Mouse (Mus musculus) midbrain, embryonic 15.5 days (tissue): ENCODE measurements around the gene Crybg2. TPM values are rescaled to one million over a fixed set of nuclear protein-coding genes. Genes with fewer than 3 reads are reported as not detected.

ENCODE experiments used
- ATAC-seq: fragments of 200-750 bp; cut with Nextera tagmentation; replicated peaks from 2 replicates; pipeline ENCODE4 v1.8.0; 2017; ENCODE audit warnings: moderate TSS enrichment
- H3K27ac ChIP-seq: fragments of 300-500 bp; sonication (generic); 2 replicates; pipeline ENCODE4 v1.5.1; 2015; ENCODE audit warnings: mild to moderate bottlenecking, inconsistent platforms
- H3K27me3 ChIP-seq: fragments of 300-500 bp; sonication (generic); replicated peaks from 2 replicates; pipeline ENCODE4 v1.6.1; 2015; ENCODE audit warnings: inconsistent platforms
- H3K36me3 ChIP-seq: fragments of 300-500 bp; sonication (generic); replicated peaks from 2 replicates; pipeline ENCODE4 v1.6.1; 2015; ENCODE audit warnings: inconsistent platforms
- H3K4me1 ChIP-seq: fragments of 300-500 bp; sonication (generic); 2 replicates; pipeline ENCODE4 v1.6.1; 2015; ENCODE audit warnings: inconsistent platforms
- H3K4me2 ChIP-seq: fragments of 300-500 bp; sonication (generic); 2 replicates; pipeline ENCODE4 v1.6.1; 2015; ENCODE audit warnings: inconsistent platforms, mild to moderate bottlenecking, moderate library complexity
- H3K4me3 ChIP-seq: fragments of 300-500 bp; sonication (generic); 2 replicates; pipeline ENCODE4 v1.5.1; 2015; ENCODE audit warnings: mild to moderate bottlenecking, inconsistent platforms
- H3K9ac ChIP-seq: fragments of 300-500 bp; sonication (generic); 2 replicates; pipeline ENCODE4 v1.6.1; 2015; ENCODE audit warnings: mild to moderate bottlenecking, inconsistent platforms
- H3K9me3 ChIP-seq: fragments of 300-500 bp; sonication (generic); 2 replicates; pipeline ENCODE4 v1.6.1; 2016; ENCODE audit warnings: inconsistent platforms
- WGBS: fragments of 180-500 bp; shearing (Covaris S2); methylation state at CpG from one replicate; pipeline ENCODE4 v1.1.7; 2015; ENCODE audit warnings: mixed read lengths; 5-methylcytosine and 5-hydroxymethylcytosine counted together
- polyA plus RNA-seq: library from polyadenylated mRNA; unstranded; fragments of >200 nt; fragmentation: Nextera tagmentation; extraction: Ambion mirVana; gene quantifications from 2 replicates; pipeline ENCODE4 v1.2.1, GENCODE M21; 2015

Gene Crybg2
- polyA plus RNA-seq, 1 experiment from 2014 or later = 4.2 TPM

- peak; percentile 94 for ATAC-seq
- WGBS = under 1% methylated on average over 50 of the region's 50 CpGs
Observed at GRCm38 (mm10) chr4:134128221-134128982, 67.8 kb downstream of the Crybg2 start, which contains the start of gene Sh3bgrl3. Gene Sh3bgrl3 (minus strand): TSS chr4:134128789.

GRCm38 (mm10) chr4:134128983-134129362 is 68.4 kb downstream of the Crybg2 start:
- H3K27ac ChIP-seq = peak overlapping the region; percentile 80
- no peaks in the 10 kb centered on the region for H3K27me3 ChIP-seq
- 6% methylated on average over 14 of the region's 14 CpGs for WGBS
- H3K4me3 ChIP-seq = peak overlapping the region; percentile 88
- no peaks in the 10 kb centered on the region for H3K9me3 ChIP-seq
- H3K9ac ChIP-seq = peak overlapping the region; percentile 95
- ATAC-seq = no peak; the same call in 1 of the 2 replicates
- peaks cover 25% of the 10 kb centered on the region for H3K4me1 ChIP-seq
- H3K36me3 ChIP-seq = no peaks in the 10 kb centered on the region
- H3K4me2 ChIP-seq = peak overlapping the region; percentile 91

More at GRCm38 (mm10) chr4:134128221-134128982, 67.8 kb downstream of the Crybg2 start, which contains the start of gene Sh3bgrl3:
- H3K36me3 ChIP-seq = no peaks in the 10 kb centered on the region
- H3K4me3 ChIP-seq = peak within 1 kb of the TSS; percentile 88
- peak within 1 kb of the TSS; percentile 80 for H3K27ac ChIP-seq
- H3K4me2 ChIP-seq = peak within 1 kb of the TSS; percentile 91
- H3K27me3 ChIP-seq = no peaks in the 10 kb centered on the region
- H3K4me1 ChIP-seq = peaks cover 29% of the 10 kb centered on the region
- no peaks in the 10 kb centered on the region for H3K9me3 ChIP-seq
- peak within 1 kb of the TSS; percentile 95 for H3K9ac ChIP-seq

- Histone ChIP-seq H3K9ac (0 out of 2 replicates have a peak overlapping the region, but pooled peaks have one; percentile 95), H3K4me2 (peak overlapping the region; percentile 91), H3K9me3 (no peaks in the 10 kb centered on the region), H3K27me3 (no peaks in the 10 kb centered on the region), H3K27ac (peak overlapping the region; percentile 80; the same call in 1 of the 2 replicates), H3K4me1 (peaks cover 23% of the 10 kb centered on the region), H3K36me3 (no peaks in the 10 kb centered on the region), H3K4me3 (0 out of 2 replicates have a peak overlapping the region, but pooled peaks have one; percentile 88)
- 51% methylated on average over 6 of the region's 6 CpGs for WGBS
- no peak for ATAC-seq
Observed at GRCm38 (mm10) chr4:134129482-134129881, 68.9 kb downstream of the Crybg2 start.

GRCm38 (mm10) chr4:134132117-134132516 is 71.5 kb downstream of the Crybg2 start:
- H3K9ac ChIP-seq = no peak overlapping the region
- H3K4me1 ChIP-seq = peaks cover 18% of the 10 kb centered on the region
- no peaks in the 10 kb centered on the region for H3K36me3 ChIP-seq
- H3K9me3 ChIP-seq = no peaks in the 10 kb centered on the region
- no peak overlapping the region for H3K27ac ChIP-seq
- H3K4me2 ChIP-seq = no peak overlapping the region
- H3K27me3 ChIP-seq = no peaks in the 10 kb centered on the region
- WGBS = 89% methylated on average over 3 of the region's 3 CpGs
- no peak overlapping the region for H3K4me3 ChIP-seq
- no peak for ATAC-seq

- no peak overlapping the region for H3K9ac ChIP-seq
- WGBS = 89% methylated on average over 8 of the region's 8 CpGs
- no peak overlapping the region for H3K27ac ChIP-seq
- H3K4me1 ChIP-seq = peaks cover 13% of the 10 kb centered on the region
- H3K9me3 ChIP-seq = no peaks in the 10 kb centered on the region
- no peaks in the 10 kb centered on the region for H3K27me3 ChIP-seq
- H3K36me3 ChIP-seq = no peaks in the 10 kb centered on the region
- no peak overlapping the region for H3K4me3 ChIP-seq
- H3K4me2 ChIP-seq = no peak overlapping the region
- no peak for ATAC-seq
Observed at GRCm38 (mm10) chr4:134132519-134133095, 72.0 kb downstream of the Crybg2 start.

GRCm38 (mm10) chr4:134136280-134136926 is 75.8 kb downstream of the Crybg2 start:
- H3K9me3 ChIP-seq = no peaks in the 10 kb centered on the region

GRCm38 (mm10) chr4:134138857-134139256 is 78.2 kb downstream of the Crybg2 start:
- no peak for ATAC-seq
- H3K9me3 ChIP-seq = no peaks in the 10 kb centered on the region

More at GRCm38 (mm10) chr4:134136280-134136926, 75.8 kb downstream of the Crybg2 start:
- WGBS = 76% methylated on average over 3 of the region's 3 CpGs
- Histone ChIP-seq H3K4me3 (no peak overlapping the region), H3K4me1 (no peaks in the 10 kb centered on the region), H3K36me3 (no peaks in the 10 kb centered on the region), H3K27ac (no peak overlapping the region), H3K9ac (no peak overlapping the region), H3K27me3 (no peaks in the 10 kb centered on the region), H3K4me2 (no peak overlapping the region)
- no peak for ATAC-seq

More at GRCm38 (mm10) chr4:134138857-134139256, 78.2 kb downstream of the Crybg2 start:
- Histone ChIP-seq H3K9ac (no peak overlapping the region), H3K4me1 (no peaks in the 10 kb centered on the region), H3K4me3 (no peak overlapping the region), H3K4me2 (no peak overlapping the region), H3K27ac (no peak overlapping the region), H3K27me3 (no peaks in the 10 kb centered on the region), H3K36me3 (no peaks in the 10 kb centered on the region)
- WGBS = 73% methylated on average over 2 of the region's 2 CpGs

Other genes with a start within 250 kb of the Crybg2 start
- 23.8 and 24.1 TPM in 2 replicates for gene Rps6ka1, start 173.0 kb upstream of the Crybg2 start, polyA plus RNA-seq
- 876 and 917 TPM in 2 replicates for gene Hmgn2, start 92.2 kb upstream of the Crybg2 start, polyA plus RNA-seq
- gene Dhdds, start 59.9 kb upstream of the Crybg2 start, polyA plus RNA-seq = 45.9 and 48.2 TPM in 2 replicates
- gene Lin28a, start 42.0 kb upstream of the Crybg2 start, polyA plus RNA-seq = 0.27 and 0.64 TPM in 2 replicates
- not detected in 2 replicates for gene Zfp683, start 7.0 kb upstream of the Crybg2 start, polyA plus RNA-seq
- gene Cd52, start 34.3 kb downstream of the Crybg2 start, polyA plus RNA-seq = 2.1 and 2.8 TPM in 2 replicates
- gene Ubxn11, start 41.8 kb downstream of the Crybg2 start, polyA plus RNA-seq = 17.2 and 19.1 TPM in 2 replicates
- 386 and 393 TPM in 2 replicates for gene Sh3bgrl3, start 68.0 kb downstream of the Crybg2 start, polyA plus RNA-seq
- gene Cep85, start 126.3 kb downstream of the Crybg2 start, polyA plus RNA-seq = 18.7 and 19.2 TPM in 2 replicates
- not detected in 2 replicates for gene Gm7534, start 142.2 kb downstream of the Crybg2 start, polyA plus RNA-seq
- gene Catsper4, start 166.6 kb downstream of the Crybg2 start, polyA plus RNA-seq = not detected in 2 replicates
- gene Cnksr1, start 177.6 kb downstream of the Crybg2 start, polyA plus RNA-seq = 0.42 TPM in 1 of 2 replicates, not detected in the other
- gene E130218I03Rik, start 182.8 kb downstream of the Crybg2 start, polyA plus RNA-seq = 0.19 and 0.30 TPM in 2 replicates
- gene Zfp593, start 184.8 kb downstream of the Crybg2 start, polyA plus RNA-seq = 13.0 and 15.3 TPM in 2 replicates
- gene Gm30191, start 186.1 kb downstream of the Crybg2 start, polyA plus RNA-seq = not detected in 2 replicates
- gene Grrp1, start 193.3 kb downstream of the Crybg2 start, polyA plus RNA-seq = 13.6 and 14.4 TPM in 2 replicates
- gene Pdik1l, start 227.1 kb downstream of the Crybg2 start, polyA plus RNA-seq = 42.2 and 44.7 TPM in 2 replicates